Mouse (Mus musculus) left cerebral cortex, postnatal 36 days (tissue): ENCODE data around the gene Set. TPM values are rescaled to one million over a fixed set of nuclear protein-coding genes. Genes with fewer than 3 reads are reported as not detected.

Experiments
- DNase-seq, 2 experiments: peaks; one replicate each; pipeline ENCODE4 v3.0.0; 2021 to 2022; ENCODE audit warnings: low spot score in 2 of 2, mixed read lengths in 1 of 2
- intact Hi-C: fragments of 180-260 bp; cut with DNase I; formaldehyde crosslinking; loops from one replicate; pipeline ENCODE4 v1.15.1; 2025
- total RNA-seq, 2 experiments: library from RNA; stranded (reverse); gene quantifications; 2 replicates each; pipeline ENCODE4 v1.2.3; 2021

Gene Set
- total RNA-seq, 2 experiments from 2014 or later = 180 to 185 TPM

DNA sequence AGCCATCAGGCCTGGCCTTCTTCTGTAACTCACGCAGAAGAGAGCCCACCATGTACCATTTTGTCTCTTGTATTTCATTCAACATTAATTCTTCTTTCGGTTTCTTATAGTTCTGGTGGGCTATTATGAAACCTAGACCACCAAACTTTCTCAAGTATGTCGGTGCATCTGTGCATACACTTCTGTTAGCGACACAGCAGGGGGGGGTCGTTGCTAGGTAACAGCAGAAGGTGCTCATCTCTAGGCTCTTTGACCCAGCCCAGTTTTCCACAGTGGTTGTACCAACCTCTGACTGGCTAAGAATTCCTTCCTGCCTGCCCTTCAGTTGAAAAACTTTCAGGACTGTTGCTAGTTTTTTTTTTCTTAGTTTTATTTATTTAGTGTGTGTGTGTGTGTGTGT, 1.2 kb downstream of the Set start:
- intact Hi-C loops = no loop called here
- DNase-seq = no peak

DNA sequence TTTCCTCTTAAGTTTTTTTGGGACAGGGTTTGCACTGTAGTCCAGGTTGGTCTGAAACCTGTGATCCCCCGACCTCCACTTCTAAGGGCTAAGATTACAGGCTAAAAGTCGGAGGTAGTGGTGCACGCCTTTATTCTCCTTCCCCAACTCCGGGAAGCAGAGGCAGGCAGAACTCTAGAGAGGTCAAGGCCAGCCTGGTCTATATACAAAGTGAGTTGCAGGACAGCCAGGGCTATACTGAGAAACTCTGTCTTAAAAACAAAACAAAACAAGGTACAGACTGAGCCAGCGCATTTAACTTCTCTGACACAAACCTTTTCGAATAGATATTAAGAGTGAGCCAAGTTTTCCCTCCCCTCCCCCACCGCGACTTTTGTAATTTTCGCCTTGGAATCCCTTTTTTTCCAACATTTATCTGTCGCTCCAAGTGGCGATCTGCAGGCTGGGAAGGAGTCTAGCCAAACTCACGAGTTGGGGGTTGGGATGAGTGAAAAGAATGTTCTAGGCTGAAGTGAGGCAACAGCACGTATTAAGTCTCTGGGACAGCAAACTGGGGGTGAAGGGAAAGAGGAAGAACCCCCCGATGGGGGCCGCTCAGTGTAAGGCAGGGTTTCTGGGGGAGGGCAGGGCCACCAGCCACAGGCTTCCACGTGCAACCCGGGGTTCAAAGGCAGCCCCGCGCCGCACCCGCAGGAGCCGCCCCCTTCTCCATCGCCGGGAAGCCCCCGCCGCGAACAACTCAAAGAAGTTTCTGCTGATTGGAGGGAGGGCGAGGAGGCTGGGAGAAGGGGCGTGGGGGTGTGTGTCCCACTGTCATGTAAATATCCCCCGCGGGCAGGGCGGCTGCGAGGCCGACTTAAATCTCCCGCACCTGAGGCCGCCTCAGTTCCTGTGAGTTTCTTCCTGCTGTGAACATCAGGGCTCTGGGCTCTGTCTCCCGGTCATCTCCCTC, 4.3 kb downstream of the Set start:
- no peak for DNase-seq
- intact Hi-C loops = no loop called here

DNA sequence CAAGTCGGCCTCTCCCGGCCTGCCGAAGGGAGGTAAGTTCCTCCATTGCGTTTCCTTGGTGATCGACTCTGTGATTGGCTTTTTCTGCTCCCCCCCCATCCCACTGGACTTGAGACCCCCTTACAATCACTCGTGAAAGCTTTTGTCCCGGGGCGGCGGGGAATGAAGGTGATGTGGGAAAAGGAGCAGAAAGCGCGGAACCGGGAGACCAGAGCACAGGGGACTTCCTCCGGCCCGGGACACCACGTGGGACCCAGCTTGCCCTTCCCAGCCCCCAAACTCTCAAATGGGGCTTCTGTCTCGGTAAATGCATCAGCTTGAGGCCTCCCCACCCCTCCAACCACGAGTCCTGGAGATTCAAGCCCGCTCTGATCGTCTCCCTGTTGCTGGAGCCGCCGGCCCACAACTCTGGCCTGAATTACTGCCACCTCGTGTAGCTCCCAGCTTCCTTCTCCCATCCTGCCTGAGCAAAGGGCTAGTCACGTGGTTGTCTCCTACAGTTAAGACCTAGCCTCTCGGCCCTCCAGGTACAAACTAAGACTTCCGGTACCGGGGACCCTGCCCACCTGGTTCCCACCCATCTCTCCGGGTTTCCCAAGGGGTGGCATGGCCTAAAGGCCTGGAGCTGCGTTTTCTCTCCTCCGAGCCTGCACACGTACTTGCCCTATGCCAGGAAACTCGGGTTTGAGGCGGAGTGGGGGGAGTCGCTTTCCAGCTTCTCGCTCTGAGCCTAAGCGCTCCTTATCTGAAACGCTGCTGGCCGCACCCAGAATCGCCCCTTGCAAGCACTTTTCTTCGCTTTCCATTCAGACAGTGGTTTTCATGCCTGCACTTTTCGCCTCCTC, 5.3 kb downstream of the Set start:
- peak; percentile 37 to 51 for DNase-seq
- intact Hi-C loops = no loop called here

DNA sequence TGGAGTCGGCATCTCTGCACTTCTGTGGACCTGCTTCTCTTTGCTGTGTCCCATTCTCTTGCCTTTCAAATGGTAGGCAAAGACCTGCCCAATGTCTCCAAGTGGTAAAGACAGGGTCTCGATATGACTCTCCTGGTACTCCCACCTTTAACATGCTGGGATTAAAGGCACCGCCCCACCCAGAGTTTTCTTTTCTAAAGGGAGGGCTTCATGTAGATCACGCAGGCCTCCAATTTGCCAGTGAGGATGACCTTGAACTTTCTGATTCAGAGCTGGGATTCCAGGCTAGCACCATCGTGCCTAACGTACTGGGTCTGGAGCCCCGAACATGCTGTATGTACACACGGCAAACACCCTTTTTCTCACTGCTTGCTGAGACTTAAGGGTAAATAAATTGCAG, 6.1 kb downstream of the Set start:
- DNase-seq = no peak
- intact Hi-C loops = no loop called here

DNA sequence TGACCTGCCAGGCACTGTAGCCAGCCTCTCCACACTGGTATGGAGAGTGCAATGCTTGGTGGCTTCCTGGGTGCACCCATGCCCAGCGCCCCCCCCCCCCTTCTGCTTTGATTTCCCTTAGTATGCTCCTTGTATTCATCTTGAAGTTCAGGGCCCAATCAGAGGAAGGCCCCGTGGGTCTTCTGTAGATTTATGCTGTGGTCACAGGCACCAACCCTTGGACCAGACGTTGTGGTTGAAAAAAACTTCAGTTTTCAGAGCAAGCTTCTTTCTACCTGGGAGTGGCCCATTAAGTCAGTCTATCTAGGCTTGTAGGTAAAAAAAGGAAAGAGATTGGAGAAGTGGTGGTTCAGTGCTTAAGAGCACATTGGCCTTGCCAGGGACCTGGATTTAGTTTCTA, 6.6 kb downstream of the Set start:
- intact Hi-C loops = no loop called here
- no peak for DNase-seq

DNA sequence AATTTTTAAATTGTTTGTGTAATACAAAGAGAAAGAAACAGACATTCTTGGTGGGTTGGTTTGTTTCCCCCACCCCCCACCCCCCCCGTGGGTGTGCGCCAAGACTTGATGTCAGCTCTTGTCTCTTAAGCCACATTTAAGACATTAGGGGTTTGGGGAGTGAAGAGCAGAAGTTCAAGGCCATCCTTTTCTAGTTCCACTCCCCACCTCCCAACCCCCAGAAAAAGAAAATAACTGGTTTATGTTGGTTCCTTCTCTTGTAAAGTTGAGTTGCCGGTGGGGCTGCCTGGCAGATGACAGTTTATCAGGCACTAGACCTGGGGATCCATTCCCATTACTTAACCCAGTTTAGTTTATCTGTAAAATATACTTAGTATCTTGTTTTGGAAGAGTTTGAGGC, 7.1 kb downstream of the Set start:
- intact Hi-C loops = no loop called here
- DNase-seq = no peak

DNA sequence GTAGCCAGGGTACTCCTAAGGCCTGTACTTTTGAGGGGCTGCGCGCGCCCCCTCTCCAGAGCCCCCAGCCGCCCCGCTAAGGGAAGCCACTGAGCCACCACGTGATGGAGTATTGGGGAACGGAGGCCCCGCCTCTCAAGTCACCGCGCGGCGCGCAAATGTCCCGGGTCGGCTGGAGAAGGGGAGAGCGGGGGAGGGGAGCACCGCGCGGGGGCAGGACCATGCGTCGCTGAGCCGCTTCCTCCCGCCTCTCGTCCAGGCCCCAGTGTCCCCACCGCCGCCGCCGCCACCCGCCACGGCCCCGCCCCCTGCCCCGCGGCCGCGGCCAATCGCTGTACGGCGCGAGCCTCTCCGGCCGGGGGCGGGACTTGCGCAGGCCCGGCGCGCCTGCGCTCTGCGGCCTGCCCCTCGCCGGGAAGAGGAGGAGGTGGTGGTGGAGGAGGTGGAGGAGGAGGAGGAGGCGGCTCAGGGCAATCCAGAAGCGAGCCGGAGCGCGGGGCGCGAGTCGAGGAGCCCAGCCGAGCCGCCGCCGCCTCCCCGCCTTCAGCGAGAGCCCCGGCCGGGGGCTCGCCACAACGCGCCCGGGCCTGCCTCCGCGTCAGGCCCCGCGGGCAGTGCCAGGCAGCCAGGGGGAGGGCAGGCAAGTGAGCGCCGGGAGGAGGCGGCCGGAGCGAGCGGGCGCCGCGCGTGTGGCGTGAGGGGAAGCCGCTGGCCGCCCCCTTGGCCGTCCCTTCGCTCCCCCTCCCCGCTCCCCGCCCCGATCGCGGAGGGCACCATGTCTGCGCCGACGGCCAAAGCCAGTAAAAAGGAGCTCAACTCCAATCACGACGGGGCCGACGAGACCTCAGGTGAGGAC, 9.1 kb downstream of the Set start:
- intact Hi-C loops = loop anchor here (1.0 to 2.0 kb wide), 2 partner anchors 18 to 59 kb away; partner anchors contain the start of genes Wdr34 and Zer1
- DNase-seq = peak; percentile 91 to 96

DNA sequence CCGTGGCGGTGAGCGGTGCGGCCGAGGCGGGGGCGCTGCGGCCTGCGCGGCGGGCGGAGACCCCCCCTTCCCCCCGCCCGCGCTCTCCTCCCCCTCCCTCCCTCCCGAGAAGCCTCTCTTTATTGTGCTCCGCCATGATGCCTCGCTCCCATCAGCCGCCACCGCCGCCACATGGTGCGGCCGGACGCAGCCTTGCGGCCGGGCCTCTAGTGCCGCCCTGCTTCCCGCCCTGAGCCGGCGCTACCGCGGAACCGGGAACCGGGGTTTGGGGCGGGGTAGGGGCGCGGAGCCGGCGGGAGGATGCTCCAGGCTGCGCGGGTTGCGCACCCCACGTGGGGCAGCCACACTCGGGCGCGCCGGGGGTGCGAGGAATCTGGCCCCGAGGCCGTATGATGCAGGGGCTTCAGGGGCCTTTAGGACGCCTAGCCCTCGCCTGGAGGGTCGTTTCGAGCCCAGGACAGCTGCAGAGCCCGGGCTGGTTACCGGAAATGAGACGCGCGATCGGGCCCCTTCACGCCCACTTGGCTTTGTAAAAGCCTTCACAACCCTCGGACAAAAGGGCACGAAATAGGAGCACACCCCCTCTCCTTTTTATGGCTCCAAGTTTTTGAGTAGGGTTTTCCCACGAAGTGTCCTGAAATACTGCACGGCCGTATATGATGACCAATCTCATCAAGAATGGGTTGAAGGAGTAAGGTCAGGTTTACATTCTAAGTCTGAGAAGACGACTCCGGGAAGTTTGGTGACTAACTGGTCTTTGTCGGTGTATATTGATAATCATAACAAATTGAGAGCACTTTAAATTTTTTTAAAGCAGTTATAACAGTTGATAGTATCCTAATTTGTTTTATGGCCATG, 10.1 kb downstream of the Set start:
- peak; percentile 47 to 56 for DNase-seq
- intact Hi-C loops = loop anchor here (2.0 kb wide), 1 partner anchor 58 kb away; the partner anchor contains the start of gene Zer1

DNA sequence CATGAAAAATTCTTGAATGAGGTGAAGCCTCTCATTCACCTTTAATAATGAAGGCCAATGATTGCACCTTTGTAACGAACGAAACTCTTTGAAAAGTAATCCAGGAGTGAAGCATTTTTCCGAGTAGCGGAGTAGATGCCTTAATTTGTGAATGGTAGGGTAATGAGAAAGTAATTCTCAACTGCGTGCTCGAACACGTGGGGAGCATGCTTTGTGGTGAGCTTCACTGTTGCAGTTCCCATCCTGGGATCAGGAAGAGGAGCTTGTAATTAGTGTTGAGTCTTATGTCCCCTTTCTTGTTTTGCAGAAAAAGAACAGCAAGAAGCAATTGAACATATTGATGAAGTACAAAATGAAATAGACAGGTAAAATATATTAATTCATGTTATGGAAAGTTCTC, 10.8 kb downstream of the Set start:
- no peak for DNase-seq
- intact Hi-C loops = loop anchor here (2.0 kb wide), 1 partner anchor 57 kb away; the partner anchor contains the start of gene Zer1

DNA sequence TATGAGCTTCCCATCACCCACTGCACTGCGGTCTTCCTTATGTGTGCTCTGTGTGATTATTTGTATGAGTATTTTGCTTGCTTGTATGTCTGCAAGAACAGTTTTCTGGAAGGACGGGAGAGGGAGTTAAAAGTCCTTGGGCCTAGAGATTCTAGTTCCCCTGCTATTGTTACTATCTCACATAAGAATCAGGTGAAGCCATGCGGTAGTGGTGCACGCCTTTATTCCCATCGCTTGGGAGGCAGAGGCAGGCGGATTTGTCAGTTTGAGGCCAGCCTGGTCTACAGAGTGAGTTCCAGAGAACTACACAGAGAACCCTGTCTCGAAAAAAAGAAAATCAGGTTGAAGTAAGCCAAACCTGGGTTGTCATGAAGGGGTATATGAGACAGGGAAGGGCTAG, 15.7 kb downstream of the Set start:
- intact Hi-C loops = loop anchor here (10.0 kb wide), 1 partner anchor 92 kb away; no protein-coding TSS in a partner anchor
- no peak for DNase-seq

DNA sequence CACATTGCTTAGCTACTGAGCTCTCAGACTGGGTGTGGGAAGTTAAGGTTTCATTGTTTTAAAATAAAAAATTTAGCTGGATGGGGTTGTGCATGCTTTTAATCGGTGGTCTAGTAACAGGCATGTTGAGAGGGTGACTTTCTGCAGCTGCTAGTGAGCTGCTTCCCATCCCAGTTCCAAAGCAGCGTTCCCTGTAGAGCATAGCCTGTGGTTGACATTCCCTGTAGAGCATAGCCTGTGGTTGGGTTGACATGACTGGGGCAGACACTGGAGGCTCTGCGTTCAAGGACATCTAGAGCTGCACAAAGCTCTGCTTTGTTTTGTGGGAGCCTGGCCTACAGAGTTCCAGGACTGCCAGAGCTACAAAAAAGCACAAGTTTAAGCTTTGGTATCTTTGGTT, 16.1 kb downstream of the Set start:
- intact Hi-C loops = loop anchor here (10.0 kb wide), 1 partner anchor 92 kb away; no protein-coding TSS in a partner anchor
- DNase-seq = no peak

DNA sequence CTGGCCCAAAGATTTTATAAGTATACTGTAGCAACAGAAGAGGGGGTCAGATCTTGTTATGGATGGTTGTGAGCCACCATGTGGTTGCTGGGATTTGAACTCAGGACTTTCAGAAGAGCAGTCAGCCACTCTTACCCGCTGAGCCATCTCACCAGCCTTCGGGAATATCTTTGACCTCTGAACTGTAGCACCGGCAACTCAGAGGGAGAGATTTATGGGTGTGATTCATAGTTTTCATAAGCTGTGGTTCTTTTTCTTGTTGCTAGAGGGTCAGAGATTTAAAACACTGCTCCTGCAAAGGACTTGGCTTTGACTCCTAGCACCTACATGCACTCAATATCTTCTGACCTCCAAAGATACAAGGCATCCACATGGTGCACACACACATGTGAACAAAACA, 18.4 kb downstream of the Set start:
- no peak for DNase-seq
- intact Hi-C loops = loop anchor here (10.0 kb wide), 1 partner anchor 89 kb away; no protein-coding TSS in a partner anchor

DNA sequence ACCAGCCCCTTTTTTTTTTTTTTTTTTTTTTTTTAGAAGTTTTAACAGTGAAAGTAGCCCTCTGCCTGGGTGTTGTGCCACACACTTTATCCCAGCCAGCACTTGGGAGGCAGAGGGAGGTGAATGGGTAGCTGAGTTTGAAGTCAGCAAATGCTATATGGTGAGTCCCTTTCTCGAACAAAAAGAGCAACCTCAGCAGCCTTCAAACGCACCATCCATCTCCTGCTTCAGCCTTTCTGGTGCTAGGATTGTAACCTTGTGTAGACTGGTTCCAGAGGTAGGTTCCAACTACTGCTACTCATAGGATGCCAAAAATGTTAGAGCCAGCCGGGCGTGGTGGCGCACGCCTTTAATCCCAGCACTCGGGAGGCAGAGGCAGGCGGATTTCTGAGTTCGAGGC, 19.3 kb downstream of the Set start:
- DNase-seq = no peak
- intact Hi-C loops = loop anchor here (10.0 kb wide), 1 partner anchor 88 kb away; no protein-coding TSS in a partner anchor

DNA sequence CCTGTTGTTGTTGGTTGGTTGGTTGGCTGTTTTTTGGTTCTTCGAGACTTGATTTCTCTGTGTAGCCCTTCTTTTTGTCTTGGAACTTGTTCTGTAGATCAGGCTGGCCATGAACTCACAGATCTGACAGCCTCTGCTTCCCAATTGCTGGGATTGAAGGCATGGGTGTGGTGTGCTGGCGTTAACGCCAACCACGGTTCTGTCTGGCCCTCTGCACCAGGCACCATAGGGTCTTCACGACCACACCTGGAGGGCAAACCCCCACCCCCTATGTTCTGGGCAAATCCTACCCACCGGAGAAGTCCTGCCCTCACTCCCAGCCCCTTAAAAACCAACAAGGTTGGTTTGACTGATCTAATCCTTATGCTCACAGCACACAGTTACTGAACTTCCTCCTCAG, 19.8 kb downstream of the Set start:
- intact Hi-C loops = loop anchor here (10.0 kb wide), 1 partner anchor 88 kb away; no protein-coding TSS in a partner anchor
- DNase-seq = no peak

DNA sequence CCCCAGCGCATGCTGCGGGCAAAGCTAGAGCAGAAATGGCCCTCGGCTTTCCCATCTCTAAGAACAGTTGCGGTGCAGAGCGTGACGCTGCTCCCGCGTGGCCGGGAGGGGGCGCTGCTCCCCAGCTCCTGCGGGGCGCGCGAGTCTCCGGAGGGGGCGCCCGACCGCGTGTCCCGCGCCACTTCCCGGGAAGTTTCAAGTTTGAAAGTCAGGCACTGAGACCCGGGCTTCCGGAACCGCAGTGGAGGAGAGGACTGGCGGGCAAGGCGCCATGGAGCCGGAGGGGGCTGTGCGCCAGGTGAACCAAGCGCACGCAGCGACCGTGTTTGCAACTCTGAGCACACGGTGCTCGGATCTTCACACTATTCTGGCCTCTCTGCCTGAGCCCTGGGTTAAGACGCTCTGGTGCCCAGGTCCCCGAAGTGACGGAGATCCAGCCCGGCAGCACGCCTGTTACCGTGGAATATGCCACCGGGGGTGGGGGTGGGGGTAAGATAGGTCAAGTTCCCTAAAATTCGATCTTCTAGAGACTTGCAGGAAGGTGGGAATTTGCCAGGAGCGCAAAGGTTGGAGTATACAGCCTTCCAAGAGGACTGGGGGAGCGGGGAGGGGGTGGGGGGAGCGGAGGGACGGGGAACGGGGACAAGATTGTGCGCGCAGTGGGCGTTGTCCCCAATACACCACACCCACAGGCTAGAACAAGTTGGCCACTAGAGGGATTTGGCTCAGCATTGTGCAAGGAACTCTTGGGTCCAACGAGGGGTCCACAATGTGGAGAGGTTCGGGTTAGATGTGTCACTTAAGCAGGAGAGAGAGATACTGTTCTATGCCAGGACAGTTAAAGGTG, 20.5 kb downstream of the Set start, which contains the start of gene Pkn3:
Gene Pkn3 (plus strand): TSS at position 183 of the 847 bp plus-strand sequence.
- intact Hi-C loops = loop anchor here (10.0 kb wide), 1 partner anchor 87 kb away; no protein-coding TSS in a partner anchor
- peak; percentile 72 to 79 for DNase-seq

DNA sequence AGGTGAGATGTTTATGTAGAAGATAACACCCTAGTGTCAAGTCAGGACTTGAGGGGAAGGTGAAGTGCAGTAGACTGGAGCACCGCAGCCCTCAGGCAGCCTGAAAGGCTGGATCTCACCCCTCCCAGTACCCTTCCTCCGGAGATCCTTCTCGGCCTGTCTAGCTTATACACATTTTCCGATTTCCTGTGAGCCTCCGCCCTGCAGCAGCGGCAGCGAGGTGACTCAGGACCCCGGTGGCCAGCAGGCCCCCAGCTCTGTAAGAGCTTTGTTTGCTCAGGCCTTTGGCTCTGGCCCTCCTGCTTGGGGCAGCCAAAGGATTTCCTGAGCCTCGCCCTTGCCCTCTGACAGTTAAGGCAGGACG, 21.2 kb downstream of the Set start:
- intact Hi-C loops = loop anchor here (10.0 kb wide), 1 partner anchor 86 kb away; no protein-coding TSS in a partner anchor
- no peak for DNase-seq

DNA sequence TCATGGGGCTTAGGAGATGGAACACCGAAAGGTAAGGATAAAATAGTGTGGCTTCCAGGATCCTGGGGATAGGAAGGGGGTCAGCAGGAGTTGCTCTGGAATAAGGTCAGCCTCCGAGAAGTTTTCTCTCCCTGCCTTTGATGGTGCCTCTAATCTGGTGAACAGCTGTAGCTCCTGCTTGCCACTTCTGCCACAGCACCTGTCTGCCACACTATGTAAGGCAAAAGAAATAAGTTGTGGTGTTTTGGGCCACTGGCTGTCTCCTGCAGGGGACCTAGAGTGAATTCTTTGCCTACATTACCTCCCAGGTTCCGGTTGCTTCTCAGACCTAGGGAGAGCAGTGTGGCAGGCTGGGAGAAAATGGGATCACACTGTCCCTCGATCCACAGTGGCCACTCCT, 21.6 kb downstream of the Set start:
- intact Hi-C loops = loop anchor here (10.0 kb wide), 1 partner anchor 86 kb away; no protein-coding TSS in a partner anchor
- no peak for DNase-seq
